Mouse (Mus musculus) bone marrow, adult 2 months (tissue): Measurements from ENCODE around the gene Rabgap1.

Source experiments
- CTCF ChIP-seq: fragments of 200-500 bp; IDR thresholded peaks from 2 replicates; pipeline ENCODE4 v1.5.1; 2011; ENCODE audit warnings: low read length, control low read depth; ENCODE audit not compliant: control insufficient read depth, insufficient read depth
- POLR2A ChIP-seq: fragments of 200-500 bp; IDR thresholded peaks from 2 replicates; pipeline ENCODE4 v1.6.1; 2011; ENCODE audit warnings: low read depth, mild to moderate bottlenecking, control low read depth, low read length, borderline replicate concordance; ENCODE audit not compliant: control insufficient read depth

DNA sequence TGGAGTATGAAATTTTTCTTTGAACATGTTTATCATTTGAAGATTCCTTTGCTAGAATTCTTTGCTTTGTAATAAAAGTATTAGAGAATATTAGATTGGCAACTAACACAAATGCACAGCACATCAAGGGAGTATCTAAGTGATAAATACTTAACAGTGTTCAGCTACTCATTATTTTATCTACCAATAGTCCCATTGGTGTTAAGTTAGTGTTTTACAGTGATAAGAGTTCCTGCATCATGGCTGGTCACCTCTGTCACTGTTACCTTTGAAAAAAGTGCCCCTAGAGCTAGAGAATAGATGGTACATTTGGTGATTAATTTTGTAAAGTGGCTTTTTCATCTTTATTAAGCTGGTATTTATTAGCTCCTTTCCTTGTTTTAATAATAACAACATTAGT lies 43.3 kb downstream of the Rabgap1 start:
- TF ChIP-seq CTCF = no peak
- TF ChIP-seq POLR2A = no peak
